Mouse (Mus musculus) heart, adult 2 months (tissue): Measurements from ENCODE around the gene Unc45b.

Experiments
- CTCF ChIP-seq: fragments of 200-600 bp; IDR thresholded peaks from 2 replicates; pipeline ENCODE4 v1.8.1; 2022; ENCODE audit warnings: antibody characterized with exemption, mild to moderate bottlenecking, moderate library complexity
- EP300 ChIP-seq: fragments of 200-500 bp; IDR thresholded peaks from 2 replicates; pipeline ENCODE4 v1.6.1; 2011; ENCODE audit warnings: low read depth, low read length, control low read depth; ENCODE audit not compliant: insufficient read depth
- POLR2A ChIP-seq: fragments of 200-500 bp; IDR thresholded peaks from 2 replicates; pipeline ENCODE4 v1.6.1; 2011; ENCODE audit warnings: mild to moderate bottlenecking, low read depth, low read length, control low read depth; ENCODE audit not compliant: insufficient read depth

GRCm38 (mm10) chr11:82954631-82955030 is 44.3 kb downstream of the Unc45b start:
- TF ChIP-seq POLR2A (no peak), CTCF (no peak), EP300 (no peak)
